Mouse (Mus musculus): ENCODE data around the gene Stil. TPM values are rescaled to one million over a fixed set of nuclear protein-coding genes. Genes with fewer than 3 reads are reported as not detected.

Gene Stil
- polyA plus RNA-seq, 1 experiment from 2014 or later: 16.6 TPM

GRCm38 (mm10) chr4:115062540-115062874 lies 62.5 kb downstream of the Stil start:
- WGBS: under 1% methylated on average over 9 of the region's 9 CpGs
- no peaks in the 10 kb centered on the region for H3K9me3 ChIP-seq
- peak overlapping the region; percentile 97 for H3K4me2 ChIP-seq
- H3K27ac ChIP-seq: no peak overlapping the region
- no peak for ATAC-seq (ENCODE audit: borderline replicate concordance, extremely low read depth, low FRiP score, low TSS enrichment)
- H3K36me3 ChIP-seq: no peaks in the 10 kb centered on the region
- H3K4me1 ChIP-seq: peaks cover 15% of the 10 kb centered on the region
- peaks cover 95% of the 10 kb centered on the region for H3K27me3 ChIP-seq
- peak overlapping the region; percentile 52 for H3K4me3 ChIP-seq
- peak overlapping the region; percentile 46 for H3K9ac ChIP-seq

GRCm38 (mm10) chr4:115062875-115063517 lies 63.0 kb downstream of the Stil start:
- WGBS: under 1% methylated on average over 37 of the region's 58 CpGs
- Histone ChIP-seq H3K27me3 (peaks cover 90% of the 10 kb centered on the region), H3K27ac (no peak overlapping the region)

GRCm38 (mm10) chr4:115063518-115064239 lies 63.7 kb downstream of the Stil start:
- H3K9me3 ChIP-seq: no peaks in the 10 kb centered on the region
- 1% methylated on average over 31 of the region's 31 CpGs for WGBS
- peaks cover 83% of the 10 kb centered on the region for H3K27me3 ChIP-seq
- peak overlapping the region; percentile 52 for H3K4me3 ChIP-seq
- no peak overlapping the region for H3K27ac ChIP-seq
- ATAC-seq (ENCODE audit: borderline replicate concordance, extremely low read depth, low FRiP score, low TSS enrichment): 0 out of 2 replicates have a peak, but pooled peaks have one; percentile 8
- peaks cover 12% of the 10 kb centered on the region for H3K4me1 ChIP-seq
- H3K4me2 ChIP-seq: peak overlapping the region; percentile 97
- peak overlapping the region; percentile 46 for H3K9ac ChIP-seq
- H3K36me3 ChIP-seq: no peaks in the 10 kb centered on the region

More at GRCm38 (mm10) chr4:115062875-115063517, 63.0 kb downstream of the Stil start:
- Histone ChIP-seq H3K4me1 (peaks cover 12% of the 10 kb centered on the region), H3K9ac (peak overlapping the region; percentile 46), H3K4me3 (peak overlapping the region; percentile 52), H3K4me2 (peak overlapping the region; percentile 97), H3K36me3 (no peaks in the 10 kb centered on the region), H3K9me3 (no peaks in the 10 kb centered on the region)
- ATAC-seq (ENCODE audit: borderline replicate concordance, extremely low read depth, low FRiP score, low TSS enrichment): peak; percentile 74; the same call in 1 of the 2 replicates

- Histone ChIP-seq H3K27ac (no peak overlapping the region), H3K36me3 (no peaks in the 10 kb centered on the region), H3K9ac (no peak overlapping the region), H3K4me3 (no peak overlapping the region), H3K27me3 (peaks cover 4% of the 10 kb centered on the region), H3K4me1 (0 out of 2 replicates have a peak, but pooled peaks cover 2% of the 10 kb centered on the region), H3K4me2 (no peak overlapping the region), H3K9me3 (no peaks in the 10 kb centered on the region)
- WGBS: 31% methylated on average over 1 of the region's 1 CpGs
- no peak for ATAC-seq (ENCODE audit: borderline replicate concordance, extremely low read depth, low FRiP score, low TSS enrichment)
These were observed 71.7 kb downstream of the Stil start for GRCm38 (mm10) chr4:115071668-115072067.

GRCm38 (mm10) chr4:115074789-115075188 lies 74.8 kb downstream of the Stil start:
- no peak overlapping the region for H3K4me3 ChIP-seq
- no peaks in the 10 kb centered on the region for H3K36me3 ChIP-seq
- WGBS: 81% methylated on average over 1 of the region's 1 CpGs
- ATAC-seq (ENCODE audit: borderline replicate concordance, extremely low read depth, low FRiP score, low TSS enrichment): no peak
- H3K9ac ChIP-seq: no peak overlapping the region
- peaks cover 12% of the 10 kb centered on the region for H3K4me1 ChIP-seq
- H3K27ac ChIP-seq: peak overlapping the region; percentile 78
- H3K4me2 ChIP-seq: no peak overlapping the region
- H3K9me3 ChIP-seq: no peaks in the 10 kb centered on the region
- H3K27me3 ChIP-seq: no peaks in the 10 kb centered on the region

GRCm38 (mm10) chr4:115075204-115075915 lies 75.4 kb downstream of the Stil start:
- H3K9me3 ChIP-seq: no peaks in the 10 kb centered on the region
- no peak overlapping the region for H3K9ac ChIP-seq
- no peak overlapping the region for H3K4me3 ChIP-seq
- no peaks in the 10 kb centered on the region for H3K36me3 ChIP-seq
- H3K27me3 ChIP-seq: no peaks in the 10 kb centered on the region
- H3K27ac ChIP-seq: peak overlapping the region; percentile 78
- 22% methylated on average over 3 of the region's 3 CpGs for WGBS
- H3K4me1 ChIP-seq: peaks cover 16% of the 10 kb centered on the region
- ATAC-seq (ENCODE audit: borderline replicate concordance, extremely low read depth, low FRiP score, low TSS enrichment): peak; percentile 41; the same call in 1 of the 2 replicates
- H3K4me2 ChIP-seq: no peak overlapping the region

GRCm38 (mm10) chr4:115078892-115079820 lies 79.2 kb downstream of the Stil start:
- Histone ChIP-seq H3K4me2 (no peak overlapping the region), H3K27me3 (no peaks in the 10 kb centered on the region), H3K4me3 (no peak overlapping the region), H3K27ac (no peak overlapping the region), H3K9ac (no peak overlapping the region), H3K9me3 (no peaks in the 10 kb centered on the region), H3K36me3 (no peaks in the 10 kb centered on the region), H3K4me1 (peaks cover 16% of the 10 kb centered on the region)
- WGBS: 31% methylated on average over 10 of the region's 10 CpGs
- ATAC-seq (ENCODE audit: borderline replicate concordance, extremely low read depth, low FRiP score, low TSS enrichment): peak; percentile 64

- Histone ChIP-seq H3K9me3 (no peaks in the 10 kb centered on the region), H3K9ac (no peak overlapping the region), H3K36me3 (no peaks in the 10 kb centered on the region), H3K27ac (no peak overlapping the region), H3K4me2 (no peak overlapping the region), H3K27me3 (no peaks in the 10 kb centered on the region), H3K4me1 (peaks cover 16% of the 10 kb centered on the region), H3K4me3 (no peak overlapping the region)
- ATAC-seq (ENCODE audit: borderline replicate concordance, extremely low read depth, low FRiP score, low TSS enrichment): no peak
- 24% methylated on average over 5 of the region's 5 CpGs for WGBS
These were observed 79.9 kb downstream of the Stil start for GRCm38 (mm10) chr4:115079821-115080349.

GRCm38 (mm10) chr4:115083031-115083430 lies 83.1 kb downstream of the Stil start:
- Histone ChIP-seq H3K36me3 (no peaks in the 10 kb centered on the region), H3K27me3 (no peaks in the 10 kb centered on the region), H3K27ac (no peak overlapping the region), H3K4me1 (peaks cover 33% of the 10 kb centered on the region), H3K9me3 (no peaks in the 10 kb centered on the region), H3K4me2 (no peak overlapping the region), H3K4me3 (no peak overlapping the region), H3K9ac (no peak overlapping the region)
- WGBS: 82% methylated on average over 3 of the region's 3 CpGs
- no peak for ATAC-seq (ENCODE audit: borderline replicate concordance, extremely low read depth, low FRiP score, low TSS enrichment)

- Histone ChIP-seq H3K9ac (no peak overlapping the region), H3K27me3 (no peaks in the 10 kb centered on the region), H3K4me3 (no peak overlapping the region), H3K4me2 (no peak overlapping the region), H3K9me3 (no peaks in the 10 kb centered on the region), H3K4me1 (peaks cover 26% of the 10 kb centered on the region), H3K27ac (peak overlapping the region; percentile 17; the same call in 1 of the 2 replicates), H3K36me3 (no peaks in the 10 kb centered on the region)
- 17% methylated on average over 6 of the region's 6 CpGs for WGBS
- no peak for ATAC-seq (ENCODE audit: borderline replicate concordance, extremely low read depth, low FRiP score, low TSS enrichment)
These were observed 85.7 kb downstream of the Stil start for GRCm38 (mm10) chr4:115085522-115086095.

- Histone ChIP-seq H3K4me2 (no peak overlapping the region), H3K36me3 (no peaks in the 10 kb centered on the region), H3K4me1 (peaks cover 26% of the 10 kb centered on the region), H3K27ac (peak overlapping the region; percentile 84), H3K9ac (no peak overlapping the region), H3K4me3 (no peak overlapping the region), H3K27me3 (no peaks in the 10 kb centered on the region), H3K9me3 (no peaks in the 10 kb centered on the region)
- WGBS: 53% methylated on average over 4 of the region's 4 CpGs
- no peak for ATAC-seq (ENCODE audit: borderline replicate concordance, extremely low read depth, low FRiP score, low TSS enrichment)
These were observed 86.3 kb downstream of the Stil start for GRCm38 (mm10) chr4:115086257-115086656.

Measured in lung, embryonic 15.5 days (tissue).